Mouse (Mus musculus): ENCODE measurements around the gene Ctf2. TPM values are rescaled to one million over a fixed set of nuclear protein-coding genes. Genes with fewer than 3 reads are reported as not detected.
A peak's percentile ranks its signal among the peaks of the same experiment; 100 is the strongest.

Gene Ctf2
- polyA plus RNA-seq, 1 experiment from 2014 or later, result 0.25 TPM

DNA sequence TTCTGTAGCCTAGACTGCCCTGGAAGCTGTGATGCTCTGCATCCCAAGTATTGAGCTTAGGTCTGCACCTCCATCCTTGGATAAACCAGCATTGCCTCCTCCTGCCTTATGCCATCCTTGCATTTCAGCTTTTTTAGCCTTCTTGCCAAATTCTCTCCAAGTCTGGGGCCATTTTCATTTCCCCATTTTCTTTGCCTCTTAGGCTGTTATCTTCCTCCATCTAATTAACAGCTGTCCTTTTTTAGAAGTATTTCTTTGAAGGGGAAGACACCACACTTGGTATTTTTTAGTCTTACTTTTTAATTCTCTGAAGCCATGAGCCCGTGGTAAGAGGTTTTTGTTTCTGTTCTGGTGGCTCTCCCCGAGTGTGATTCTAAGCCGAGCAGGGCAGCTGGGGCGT lies 31.7 kb upstream of the Ctf2 start:
- Histone ChIP-seq H3K36me3 (replicated peaks; ENCODE audit: control insufficient read depth, insufficient read depth) (peaks cover 91% of the 10 kb centered on the region), H3K9me3 (ENCODE audit: control insufficient read depth, low read length) (no peaks in the 10 kb centered on the region), H3K4me1 (replicated peaks; ENCODE audit: control insufficient read depth, insufficient read depth, low read length) (no peaks in the 10 kb centered on the region), H3K27me3 (ENCODE audit: control insufficient read depth, insufficient read depth, low read length) (no peaks in the 10 kb centered on the region), H3K4me2 (replicated peaks) (no peak overlapping the region), H3K4me3 (replicated peaks; ENCODE audit: low read length) (no peak overlapping the region), H3K27ac (no peak overlapping the region), H3K9ac (no peak overlapping the region)
- WGBS, result 95% methylated on average over 4 of the region's 4 CpGs
- DNase-seq (ENCODE audit: low spot score), result no peak
- no peak for ATAC-seq (ENCODE audit: low FRiP score)

DNA sequence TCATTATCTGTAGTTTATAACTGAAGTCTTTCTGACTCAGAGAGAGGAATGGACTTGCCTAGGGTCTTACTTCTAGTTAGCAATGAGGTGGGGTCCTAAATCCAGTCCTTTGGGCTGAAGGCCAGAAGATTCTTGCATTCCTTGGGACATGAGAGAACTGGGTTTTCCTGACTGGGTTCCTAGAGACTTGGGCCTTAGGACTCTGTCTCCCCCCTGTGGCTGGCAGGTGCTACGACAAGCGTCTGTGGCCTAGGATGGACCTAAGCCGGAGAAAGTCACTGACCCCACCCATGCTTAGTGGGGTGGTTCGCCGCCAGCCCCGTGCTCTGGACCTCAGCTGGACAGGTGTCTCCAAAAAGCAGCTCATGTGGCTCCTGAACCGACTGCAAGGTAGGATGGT lies 29.1 kb upstream of the Ctf2 start:
- H3K4me1 ChIP-seq (replicated peaks; ENCODE audit: control insufficient read depth, insufficient read depth, low read length), result no peaks in the 10 kb centered on the region
- peaks cover 93% of the 10 kb centered on the region for H3K36me3 ChIP-seq (replicated peaks; ENCODE audit: control insufficient read depth, insufficient read depth)
- 47% methylated on average over 7 of the region's 7 CpGs for WGBS
- no peak overlapping the region for H3K27ac ChIP-seq
- no peak overlapping the region for H3K9ac ChIP-seq
- ATAC-seq (ENCODE audit: low FRiP score) (no peak), DNase-seq (ENCODE audit: low spot score) (peak; percentile 71)
- no peak overlapping the region for H3K4me3 ChIP-seq (replicated peaks; ENCODE audit: low read length)
- no peak overlapping the region for H3K4me2 ChIP-seq (replicated peaks)
- H3K27me3 ChIP-seq (ENCODE audit: control insufficient read depth, insufficient read depth, low read length), result no peaks in the 10 kb centered on the region
- no peaks in the 10 kb centered on the region for H3K9me3 ChIP-seq (ENCODE audit: control insufficient read depth, low read length)

DNA sequence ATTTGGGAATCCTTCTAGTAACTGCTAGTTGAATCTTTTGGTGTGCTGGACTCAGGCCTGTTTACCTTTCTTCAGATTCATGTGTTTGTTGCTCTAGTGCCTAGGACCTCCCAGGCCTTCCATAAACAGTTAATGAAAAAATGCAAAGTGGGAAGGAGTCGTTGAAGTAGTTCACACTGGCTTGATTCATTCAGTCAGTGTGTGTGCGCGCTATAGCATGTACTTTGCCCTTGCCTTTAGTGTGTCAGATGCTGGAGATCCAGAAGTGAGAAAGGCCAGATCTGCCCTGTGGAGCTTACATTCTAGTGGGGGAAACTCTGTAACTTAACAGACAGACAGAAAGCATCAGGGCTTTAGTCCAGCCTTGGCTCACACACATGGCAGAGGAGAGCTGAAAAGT lies 28.5 kb upstream of the Ctf2 start:
- Histone ChIP-seq H3K9me3 (ENCODE audit: control insufficient read depth, low read length) (no peaks in the 10 kb centered on the region), H3K4me1 (replicated peaks; ENCODE audit: control insufficient read depth, insufficient read depth, low read length) (no peaks in the 10 kb centered on the region), H3K36me3 (replicated peaks; ENCODE audit: control insufficient read depth, insufficient read depth) (peaks cover 93% of the 10 kb centered on the region), H3K4me3 (replicated peaks; ENCODE audit: low read length) (no peak overlapping the region), H3K27me3 (ENCODE audit: control insufficient read depth, insufficient read depth, low read length) (no peaks in the 10 kb centered on the region), H3K9ac (no peak overlapping the region), H3K4me2 (replicated peaks) (no peak overlapping the region), H3K27ac (no peak overlapping the region)
- 90% methylated on average over 3 of the region's 3 CpGs for WGBS
- no peak for ATAC-seq (ENCODE audit: low FRiP score)
- DNase-seq (ENCODE audit: low spot score), result no peak

DNA sequence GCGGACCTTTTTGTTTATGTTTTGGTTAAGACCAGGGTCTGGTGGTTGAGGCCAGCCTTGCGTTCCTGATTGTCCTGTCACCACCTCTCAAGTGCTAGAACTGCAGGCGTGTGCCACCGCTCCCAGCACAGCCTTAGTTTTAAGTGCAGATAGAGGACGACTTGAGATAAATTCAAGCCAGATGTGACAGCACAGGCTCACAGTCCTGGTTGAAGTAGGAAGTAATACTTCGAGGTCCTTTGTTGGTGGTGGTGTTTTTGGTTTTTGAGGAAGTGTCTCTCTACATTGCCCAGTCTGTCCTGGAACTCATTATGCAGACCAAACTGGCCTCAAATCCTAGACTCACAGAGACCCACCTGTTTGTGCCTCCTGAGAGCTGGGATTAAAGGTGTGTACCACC lies 27.8 kb upstream of the Ctf2 start:
- no peaks in the 10 kb centered on the region for H3K9me3 ChIP-seq (ENCODE audit: control insufficient read depth, low read length)
- H3K36me3 ChIP-seq (replicated peaks; ENCODE audit: control insufficient read depth, insufficient read depth), result peaks cover 93% of the 10 kb centered on the region
- peaks cover 5% of the 10 kb centered on the region; the same call in 1 of the 2 replicates for H3K4me1 ChIP-seq (replicated peaks; ENCODE audit: control insufficient read depth, insufficient read depth, low read length)
- H3K9ac ChIP-seq, result no peak overlapping the region
- H3K4me2 ChIP-seq (replicated peaks), result no peak overlapping the region
- H3K27ac ChIP-seq, result no peak overlapping the region
- no peak overlapping the region for H3K4me3 ChIP-seq (replicated peaks; ENCODE audit: low read length)
- WGBS, result 81% methylated on average over 6 of the region's 6 CpGs
- no peak for ATAC-seq (ENCODE audit: low FRiP score)
- no peak for DNase-seq (ENCODE audit: low spot score)
- no peaks in the 10 kb centered on the region for H3K27me3 ChIP-seq (ENCODE audit: control insufficient read depth, insufficient read depth, low read length)

DNA sequence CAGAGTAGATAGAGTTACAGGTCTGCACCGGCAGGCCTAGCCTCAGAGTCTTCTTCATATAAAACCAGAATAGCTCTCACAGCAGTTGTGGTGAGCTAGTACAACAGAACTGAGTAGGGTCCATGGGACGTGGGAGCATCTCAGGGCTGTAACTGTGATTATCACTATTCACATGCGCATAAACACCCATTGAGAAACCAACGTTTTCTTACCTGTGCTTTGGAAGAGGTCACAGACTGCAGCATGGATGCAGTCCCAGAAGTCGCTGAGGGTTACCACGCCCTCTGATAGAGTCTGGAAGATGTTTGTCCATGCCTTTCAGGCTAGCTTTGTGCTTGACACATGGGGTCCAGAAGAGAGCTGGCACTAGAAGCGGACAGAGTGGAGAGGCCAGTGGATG lies 21.8 kb upstream of the Ctf2 start:
- peaks cover 7% of the 10 kb centered on the region; the same call in 1 of the 2 replicates for H3K4me1 ChIP-seq (replicated peaks; ENCODE audit: control insufficient read depth, insufficient read depth, low read length)
- no peak for DNase-seq (ENCODE audit: low spot score)
- ATAC-seq (ENCODE audit: low FRiP score), result no peak
- no peaks in the 10 kb centered on the region for H3K27me3 ChIP-seq (ENCODE audit: control insufficient read depth, insufficient read depth, low read length)
- no peak overlapping the region for H3K4me2 ChIP-seq (replicated peaks)
- no peak overlapping the region for H3K9ac ChIP-seq
- H3K9me3 ChIP-seq (ENCODE audit: control insufficient read depth, low read length), result no peaks in the 10 kb centered on the region
- no peak overlapping the region for H3K4me3 ChIP-seq (replicated peaks; ENCODE audit: low read length)
- 92% methylated on average over 7 of the region's 7 CpGs for WGBS
- H3K36me3 ChIP-seq (replicated peaks; ENCODE audit: control insufficient read depth, insufficient read depth), result peaks cover 98% of the 10 kb centered on the region
- no peak overlapping the region for H3K27ac ChIP-seq

DNA sequence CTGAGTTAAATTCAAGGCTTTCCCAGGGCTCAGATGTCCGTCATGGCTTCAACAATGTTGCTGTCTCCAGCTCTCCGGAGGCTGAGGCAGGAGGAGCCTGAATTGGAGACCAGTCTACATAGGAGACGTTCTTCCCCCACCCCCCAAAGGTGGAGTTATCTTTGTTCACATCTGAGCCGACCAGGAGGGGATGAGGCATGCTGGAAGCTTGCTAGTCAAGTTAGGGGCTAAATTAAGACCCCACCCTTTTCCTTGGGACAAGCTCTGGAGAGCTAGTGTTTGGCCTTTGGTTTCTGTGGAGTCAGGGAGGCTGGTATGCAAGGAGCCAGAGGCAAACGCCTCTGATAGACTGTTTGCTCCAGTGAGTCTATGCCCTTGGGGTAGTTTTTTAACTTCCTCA lies 21.2 kb upstream of the Ctf2 start:
- peaks cover 8% of the 10 kb centered on the region; the same call in 1 of the 2 replicates for H3K4me1 ChIP-seq (replicated peaks; ENCODE audit: control insufficient read depth, insufficient read depth, low read length)
- peaks cover 98% of the 10 kb centered on the region for H3K36me3 ChIP-seq (replicated peaks; ENCODE audit: control insufficient read depth, insufficient read depth)
- no peak overlapping the region for H3K4me2 ChIP-seq (replicated peaks)
- no peak overlapping the region for H3K27ac ChIP-seq
- H3K9ac ChIP-seq, result 0 out of 2 replicates have a peak overlapping the region, but pooled peaks have one; percentile 11
- DNase-seq (ENCODE audit: low spot score) (no peak), ATAC-seq (ENCODE audit: low FRiP score) (no peak)
- H3K4me3 ChIP-seq (replicated peaks; ENCODE audit: low read length), result no peak overlapping the region
- WGBS, result 79% methylated on average over 5 of the region's 5 CpGs
- H3K27me3 ChIP-seq (ENCODE audit: control insufficient read depth, insufficient read depth, low read length), result no peaks in the 10 kb centered on the region
- no peaks in the 10 kb centered on the region for H3K9me3 ChIP-seq (ENCODE audit: control insufficient read depth, low read length)

DNA sequence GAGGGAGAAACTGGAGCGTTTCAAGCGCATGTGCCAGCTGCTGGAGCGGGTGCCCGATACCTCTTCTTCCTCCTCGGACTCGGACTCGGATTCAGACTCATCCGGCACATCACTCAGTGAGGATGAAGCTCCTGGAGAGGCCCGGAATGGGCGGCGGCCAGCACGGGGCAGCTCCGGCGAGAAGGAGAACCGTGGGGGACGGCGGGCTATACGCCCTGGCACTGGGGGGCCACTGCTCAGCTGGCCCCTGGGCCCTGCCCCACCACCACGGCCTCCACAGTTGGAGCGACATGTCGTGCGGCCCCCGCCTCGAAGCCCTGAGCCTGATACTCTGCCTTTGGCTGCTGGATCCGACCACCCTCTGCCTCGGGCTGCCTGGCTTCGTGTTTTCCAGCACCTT lies 20.1 kb upstream of the Ctf2 start:
- ATAC-seq (ENCODE audit: low FRiP score) (no peak), DNase-seq (ENCODE audit: low spot score) (no peak)
- Histone ChIP-seq H3K4me3 (replicated peaks; ENCODE audit: low read length) (no peak overlapping the region), H3K9ac (no peak overlapping the region), H3K36me3 (replicated peaks; ENCODE audit: control insufficient read depth, insufficient read depth) (peaks cover 88% of the 10 kb centered on the region), H3K27ac (no peak overlapping the region), H3K4me1 (replicated peaks; ENCODE audit: control insufficient read depth, insufficient read depth, low read length) (peaks cover 19% of the 10 kb centered on the region; the same call in 1 of the 2 replicates), H3K27me3 (ENCODE audit: control insufficient read depth, insufficient read depth, low read length) (no peaks in the 10 kb centered on the region), H3K9me3 (ENCODE audit: control insufficient read depth, low read length) (no peaks in the 10 kb centered on the region), H3K4me2 (replicated peaks) (no peak overlapping the region)
- 95% methylated on average over 27 of the region's 27 CpGs for WGBS

DNA sequence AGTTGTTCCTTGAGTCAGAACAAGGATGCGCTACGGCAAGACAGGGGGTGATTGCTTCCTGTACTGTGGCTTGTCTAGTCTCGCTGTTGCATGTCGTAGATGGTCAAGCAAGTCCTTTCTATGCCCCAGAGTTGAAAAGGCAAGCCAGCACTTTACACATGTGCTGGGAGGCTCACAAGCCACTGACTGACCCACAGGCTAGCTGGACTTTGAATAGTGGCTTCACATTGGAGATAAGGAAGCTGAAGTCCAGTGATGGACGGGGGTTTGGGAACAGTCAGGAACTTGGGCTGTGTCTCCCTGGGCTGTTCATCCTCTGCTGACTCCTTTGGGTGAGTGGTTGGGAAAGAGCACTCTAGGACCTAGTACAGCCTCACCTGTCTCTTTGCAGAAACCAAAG lies 19.7 kb upstream of the Ctf2 start:
- no peak for DNase-seq (ENCODE audit: low spot score)
- Histone ChIP-seq H3K9ac (no peak overlapping the region), H3K36me3 (replicated peaks; ENCODE audit: control insufficient read depth, insufficient read depth) (peaks cover 83% of the 10 kb centered on the region), H3K9me3 (ENCODE audit: control insufficient read depth, low read length) (no peaks in the 10 kb centered on the region), H3K4me1 (replicated peaks; ENCODE audit: control insufficient read depth, insufficient read depth, low read length) (peaks cover 19% of the 10 kb centered on the region; the same call in 1 of the 2 replicates), H3K27me3 (ENCODE audit: control insufficient read depth, insufficient read depth, low read length) (no peaks in the 10 kb centered on the region), H3K4me2 (replicated peaks) (no peak overlapping the region), H3K27ac (no peak overlapping the region), H3K4me3 (replicated peaks; ENCODE audit: low read length) (no peak overlapping the region)
- ATAC-seq (ENCODE audit: low FRiP score), result no peak
- 92% methylated on average over 5 of the region's 5 CpGs for WGBS

DNA sequence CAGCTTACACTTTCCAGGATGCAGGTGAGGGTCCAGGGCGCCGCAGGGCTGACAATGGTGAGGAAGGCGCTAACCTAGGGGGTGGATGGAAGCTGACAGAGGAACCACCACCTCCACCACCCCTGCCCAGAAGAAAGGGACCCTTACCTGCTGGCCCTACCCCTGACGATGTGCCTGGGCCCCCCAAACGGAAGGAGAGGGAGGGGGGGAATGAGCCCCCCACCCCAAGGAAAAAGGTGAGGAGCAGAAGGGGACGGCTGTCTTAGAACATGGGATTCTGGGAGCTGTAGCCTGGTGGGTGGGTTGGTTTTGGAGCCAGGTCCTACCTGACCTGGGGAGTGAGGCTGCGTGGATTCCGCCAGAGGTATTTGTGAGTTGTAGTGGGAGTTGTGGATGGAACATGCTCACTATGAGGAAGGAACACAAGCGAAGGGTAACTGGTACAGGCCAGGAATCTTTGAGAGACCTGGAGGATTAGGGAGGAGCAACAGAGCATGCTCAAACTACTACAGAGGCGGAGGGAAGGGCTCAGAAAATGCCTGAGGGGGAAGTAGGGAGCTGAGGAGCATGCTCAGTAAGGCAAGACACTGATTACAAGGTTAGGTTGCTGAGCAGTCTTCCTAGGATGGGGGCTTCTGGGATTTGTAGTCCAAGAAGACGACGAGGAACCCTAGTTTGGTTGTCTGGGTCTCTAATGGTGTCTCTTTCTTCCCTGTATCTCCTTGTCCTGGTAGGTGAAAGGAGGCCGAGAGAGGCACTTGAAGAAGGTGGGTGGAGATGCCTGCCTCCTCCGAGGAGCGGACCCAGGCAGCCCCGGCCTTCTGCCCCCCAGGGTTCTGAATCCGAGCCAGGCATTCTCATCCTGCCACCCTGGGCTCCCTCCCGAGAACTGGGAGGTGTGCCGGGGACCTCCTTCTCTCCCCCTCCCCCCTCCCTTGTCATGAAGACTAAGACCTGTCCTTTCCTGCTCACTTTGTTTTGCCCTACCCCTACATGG lies 18.5 kb upstream of the Ctf2 start:
- H3K9ac ChIP-seq, result no peak overlapping the region

More for the DNA sequence above, 18.5 kb upstream of the Ctf2 start:
- no peaks in the 10 kb centered on the region for H3K9me3 ChIP-seq (ENCODE audit: control insufficient read depth, low read length)
- no peak overlapping the region for H3K4me2 ChIP-seq (replicated peaks)
- ATAC-seq (ENCODE audit: low FRiP score) (no peak), DNase-seq (ENCODE audit: low spot score) (no peak)
- WGBS, result 89% methylated on average over 19 of the region's 19 CpGs
- no peak overlapping the region for H3K27ac ChIP-seq
- H3K27me3 ChIP-seq (ENCODE audit: control insufficient read depth, insufficient read depth, low read length), result no peaks in the 10 kb centered on the region
- H3K4me1 ChIP-seq (replicated peaks; ENCODE audit: control insufficient read depth, insufficient read depth, low read length), result peaks cover 19% of the 10 kb centered on the region; the same call in 1 of the 2 replicates
- peaks cover 73% of the 10 kb centered on the region for H3K36me3 ChIP-seq (replicated peaks; ENCODE audit: control insufficient read depth, insufficient read depth)
- H3K4me3 ChIP-seq (replicated peaks; ENCODE audit: low read length), result no peak overlapping the region
